Mouse (Mus musculus) limb, embryonic 10.5 days (tissue): ENCODE measurements around the gene Rbm26. TPM values are rescaled to one million over a fixed set of nuclear protein-coding genes. Genes with fewer than 3 reads are reported as not detected.

Experiments
- DNase-seq: peaks from one replicate; pipeline ENCODE4 v3.0.0-alpha.2; 2017; ENCODE audit warnings: low spot score
- H3K27ac ChIP-seq: fragments of 300-500 bp; sonication (generic); 2 replicates; pipeline ENCODE4 v1.5.1; 2016; ENCODE audit warnings: mild to moderate bottlenecking
- H3K27me3 ChIP-seq: fragments of 300-500 bp; sonication (generic); 2 replicates; pipeline ENCODE4 v1.6.1; 2016; ENCODE audit warnings: low read depth, mild to moderate bottlenecking; ENCODE audit not compliant: poor library complexity, severe bottlenecking
- H3K36me3 ChIP-seq: fragments of 300-500 bp; sonication (generic); 2 replicates; pipeline ENCODE4 v1.6.1; 2016; ENCODE audit warnings: mild to moderate bottlenecking, moderate library complexity
- H3K4me1 ChIP-seq: fragments of 300-500 bp; sonication (generic); 2 replicates; pipeline ENCODE4 v1.6.1; 2016
- H3K4me3 ChIP-seq: fragments of 300-500 bp; sonication (generic); 2 replicates; pipeline ENCODE4 v1.5.1; 2016; ENCODE audit warnings: mild to moderate bottlenecking, moderate library complexity
- H3K9me3 ChIP-seq: fragments of 300-500 bp; sonication (generic); replicated peaks from 2 replicates; pipeline ENCODE4 v1.6.1; 2016; ENCODE audit warnings: mild to moderate bottlenecking
- WGBS: fragments of 180-500 bp; shearing (Covaris S2); methylation state at CpG from one replicate; pipeline ENCODE4 v1.1.7; 2016; 5-methylcytosine and 5-hydroxymethylcytosine counted together
- polyA plus RNA-seq: library from polyadenylated mRNA; unstranded; fragments of >200 nt; fragmentation: Nextera tagmentation; extraction: Ambion mirVana; gene quantifications from 2 replicates; pipeline ENCODE4 v1.2.1, GENCODE M21; 2016

Gene Rbm26
- polyA plus RNA-seq: 30.4 and 36.0 TPM in 2 replicates

DNA sequence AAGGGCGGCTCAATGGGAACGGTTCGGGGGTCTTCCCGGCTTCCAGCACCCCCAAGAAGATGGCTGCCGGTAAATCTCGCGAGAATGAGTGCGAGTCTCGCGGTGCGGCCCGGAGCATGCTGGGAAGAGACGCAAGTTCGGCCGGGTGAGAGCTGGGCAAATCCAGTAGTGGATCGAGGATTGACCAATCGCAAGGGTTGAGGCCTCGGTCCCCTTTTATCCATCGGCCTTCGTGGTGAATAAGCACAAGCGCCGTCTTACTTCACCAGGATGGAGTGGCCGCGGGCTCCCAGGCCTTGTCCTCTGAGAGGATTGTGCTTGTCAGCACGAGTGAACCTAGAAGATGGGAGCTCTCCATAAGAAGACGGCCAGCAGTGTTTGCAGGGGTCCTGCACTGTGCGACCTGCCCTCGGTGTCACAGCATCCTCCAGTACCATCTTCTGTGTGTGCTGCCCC lies at the start of gene Rbm26:
Gene Rbm26, minus strand, starts transcription at position 90 of the 456 bp plus-strand sequence.
- WGBS: under 1% methylated on average over 28 of the region's 28 CpGs

DNA sequence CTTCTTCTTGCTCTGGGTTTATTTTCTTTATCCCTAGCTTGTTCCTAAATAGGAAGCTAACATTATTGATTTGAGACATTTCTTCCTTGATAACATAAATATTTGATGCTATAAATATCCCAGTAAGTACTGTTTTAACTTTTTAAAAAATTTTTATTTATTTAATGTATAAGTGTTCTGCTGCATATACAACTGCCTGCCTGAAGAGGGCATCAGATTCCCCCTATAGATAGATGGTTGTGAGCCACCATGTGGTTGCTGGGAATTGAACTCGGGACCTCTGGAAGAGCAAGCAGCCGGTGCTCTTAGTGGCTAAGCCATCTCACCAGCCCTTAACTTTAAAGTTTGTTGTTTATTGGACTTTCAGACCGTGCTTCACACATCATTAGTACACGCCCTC lies 48.7 kb upstream of the Rbm26 start:
- Histone ChIP-seq H3K9me3 (no peaks in the 10 kb centered on the region), H3K36me3 (no peaks in the 10 kb centered on the region), H3K27me3 (no peaks in the 10 kb centered on the region), H3K4me3 (no peak overlapping the region), H3K27ac (no peak overlapping the region), H3K4me1 (no peaks in the 10 kb centered on the region)
- 89% methylated on average over 4 of the region's 4 CpGs for WGBS
- no peak for DNase-seq

More for the DNA sequence above, at the start of gene Rbm26:
- H3K27ac ChIP-seq: peak within 1 kb of the TSS; percentile 99
- no peaks in the 10 kb centered on the region for H3K9me3 ChIP-seq
- H3K36me3 ChIP-seq: 0 out of 2 replicates have a peak, but pooled peaks cover 4% of the 10 kb centered on the region
- DNase-seq: peak; percentile 96
- peaks cover 20% of the 10 kb centered on the region for H3K4me1 ChIP-seq
- H3K4me3 ChIP-seq: peak within 1 kb of the TSS; percentile 99
- H3K27me3 ChIP-seq: no peaks in the 10 kb centered on the region

DNA sequence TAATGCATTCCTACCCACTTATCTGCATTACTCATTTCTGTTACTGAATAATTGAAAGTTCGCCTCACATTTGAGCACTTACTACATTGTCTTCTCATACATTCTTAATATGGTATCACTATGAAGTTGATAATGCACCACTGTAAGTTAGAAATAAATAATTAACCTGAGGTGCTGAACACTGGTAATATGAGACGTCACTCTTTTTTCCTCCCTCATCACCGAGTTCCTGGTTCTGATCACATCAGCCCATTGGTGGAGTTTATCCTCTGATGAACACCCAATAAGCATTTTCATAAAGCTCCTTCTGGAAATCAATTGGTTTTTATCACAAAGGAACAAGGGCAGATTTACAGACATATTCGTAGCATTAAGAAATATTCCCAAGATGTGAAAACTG lies 45.1 kb upstream of the Rbm26 start:
- no peaks in the 10 kb centered on the region for H3K9me3 ChIP-seq
- no peak for DNase-seq
- no peaks in the 10 kb centered on the region for H3K36me3 ChIP-seq
- H3K4me3 ChIP-seq: no peak overlapping the region
- no peaks in the 10 kb centered on the region for H3K4me1 ChIP-seq
- no peaks in the 10 kb centered on the region for H3K27me3 ChIP-seq
- WGBS: 86% methylated on average over 4 of the region's 4 CpGs
- H3K27ac ChIP-seq: no peak overlapping the region

DNA sequence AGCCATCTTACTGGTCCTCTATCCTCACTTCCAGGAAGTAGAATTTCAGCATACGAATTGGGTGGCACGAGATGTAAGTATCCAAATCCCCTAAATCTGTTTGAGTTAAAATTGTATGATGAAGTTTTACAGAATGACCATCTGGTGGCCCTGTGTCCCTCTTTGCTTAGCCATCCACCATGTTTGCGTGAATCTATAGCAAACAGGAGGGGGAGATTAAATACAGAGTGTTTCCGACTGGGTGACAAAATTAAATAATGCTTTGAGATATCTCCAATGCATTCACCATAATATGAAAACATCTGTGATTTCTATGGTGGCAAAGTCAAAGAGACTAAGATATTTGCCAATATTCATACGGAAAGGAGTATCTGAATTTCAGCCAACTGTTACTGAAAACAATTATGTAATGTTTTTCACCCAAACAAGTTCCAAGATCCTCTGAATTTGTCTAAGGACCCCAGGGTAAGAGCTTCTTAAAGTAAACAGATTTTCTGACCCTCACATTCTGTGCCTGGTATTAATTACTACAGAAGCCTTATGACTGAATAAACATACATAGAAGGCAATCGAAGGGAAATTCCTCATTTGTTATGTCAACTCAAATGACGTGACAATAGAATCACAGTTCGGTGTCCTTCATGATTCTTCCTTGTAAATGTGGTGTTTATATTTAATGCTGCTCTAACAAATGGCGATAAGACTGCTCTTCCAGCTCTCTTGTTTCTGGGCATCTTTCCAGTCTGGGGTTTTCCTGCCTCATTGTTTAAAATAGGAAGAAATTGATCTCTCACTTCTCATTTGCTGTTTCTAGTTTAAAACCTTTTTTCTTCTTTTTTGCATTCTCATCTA lies 42.6 kb upstream of the Rbm26 start:
- no peaks in the 10 kb centered on the region for H3K9me3 ChIP-seq
- H3K27ac ChIP-seq: no peak overlapping the region
- no peaks in the 10 kb centered on the region for H3K27me3 ChIP-seq
- no peaks in the 10 kb centered on the region for H3K36me3 ChIP-seq
- WGBS: 87% methylated on average over 9 of the region's 9 CpGs
- no peak for DNase-seq
- H3K4me1 ChIP-seq: no peaks in the 10 kb centered on the region
- no peak overlapping the region for H3K4me3 ChIP-seq

DNA sequence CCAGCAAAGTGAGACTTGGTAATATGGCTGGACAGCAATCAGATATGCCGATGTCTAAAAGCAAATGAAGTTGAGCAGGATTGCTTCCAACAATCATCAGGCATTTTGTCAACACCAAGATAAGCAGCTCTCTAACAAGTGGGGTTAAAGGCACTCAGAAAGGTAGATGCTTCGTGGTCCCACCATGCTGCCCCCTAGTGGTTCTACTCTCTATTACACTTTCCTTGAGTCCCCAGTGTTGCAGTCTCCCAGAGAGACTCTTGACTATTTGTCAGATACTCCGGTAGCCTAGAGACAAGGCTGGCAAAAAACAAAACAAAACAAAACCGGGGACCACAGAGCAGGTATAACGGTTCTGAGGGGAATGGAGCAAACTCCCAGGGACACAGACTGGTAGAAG lies 21.3 kb upstream of the Rbm26 start:
- DNase-seq: no peak
- 59% methylated on average over 5 of the region's 5 CpGs for whole genome bisulfite sequencing
- Histone ChIP-seq H3K9me3 (no peaks in the 10 kb centered on the region), H3K27ac (no peak overlapping the region), H3K36me3 (no peaks in the 10 kb centered on the region), H3K27me3 (no peaks in the 10 kb centered on the region), H3K4me3 (no peak overlapping the region), H3K4me1 (no peaks in the 10 kb centered on the region)

DNA sequence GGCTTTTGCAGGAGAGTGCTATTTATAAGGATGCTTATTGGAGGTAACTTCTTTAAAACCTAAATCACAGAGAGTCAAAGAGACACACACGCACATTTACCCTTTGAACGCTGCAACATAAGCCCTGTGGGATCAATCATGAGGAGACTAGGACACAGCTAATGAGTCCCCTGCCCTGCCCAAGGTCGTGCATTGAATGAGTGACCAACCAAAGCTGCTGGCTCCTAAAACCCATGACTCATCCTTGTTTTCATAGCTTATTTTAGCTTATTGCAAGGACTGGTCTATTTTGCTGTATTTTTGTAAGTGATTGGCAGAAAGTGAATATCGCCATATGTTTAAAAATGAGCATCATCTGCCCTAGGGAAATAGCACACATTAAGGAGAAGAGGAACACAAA lies 17.6 kb upstream of the Rbm26 start:
- H3K9me3 ChIP-seq: no peaks in the 10 kb centered on the region
- no peaks in the 10 kb centered on the region for H3K4me1 ChIP-seq
- H3K27me3 ChIP-seq: no peaks in the 10 kb centered on the region
- DNase-seq: no peak
- H3K36me3 ChIP-seq: no peaks in the 10 kb centered on the region
- WGBS: 72% methylated on average over 4 of the region's 4 CpGs
- H3K4me3 ChIP-seq: no peak overlapping the region
- H3K27ac ChIP-seq: no peak overlapping the region

DNA sequence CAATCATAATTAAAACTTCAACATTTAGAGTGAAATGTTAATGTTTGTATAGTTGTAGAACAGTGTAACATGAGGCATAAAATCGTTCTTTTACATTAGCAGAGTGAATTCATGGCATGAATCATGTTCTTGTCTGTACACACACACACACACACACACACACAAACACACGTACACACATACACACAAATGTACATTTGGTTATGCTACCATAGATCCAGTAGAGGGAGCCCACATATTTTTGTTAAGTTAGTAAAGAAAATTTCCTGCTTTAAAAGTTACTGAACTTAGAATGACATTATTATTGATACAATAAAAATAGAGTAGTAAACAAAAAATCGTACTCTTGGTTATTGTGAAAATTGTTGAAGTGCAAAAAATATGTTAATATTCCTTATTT lies 7.7 kb upstream of the Rbm26 start:
- 77% methylated on average over 3 of the region's 3 CpGs for WGBS
- Histone ChIP-seq H3K4me3 (no peak overlapping the region), H3K4me1 (no peaks in the 10 kb centered on the region), H3K27me3 (no peaks in the 10 kb centered on the region), H3K9me3 (no peaks in the 10 kb centered on the region), H3K27ac (no peak overlapping the region), H3K36me3 (no peaks in the 10 kb centered on the region)
- no peak for DNase-seq

DNA sequence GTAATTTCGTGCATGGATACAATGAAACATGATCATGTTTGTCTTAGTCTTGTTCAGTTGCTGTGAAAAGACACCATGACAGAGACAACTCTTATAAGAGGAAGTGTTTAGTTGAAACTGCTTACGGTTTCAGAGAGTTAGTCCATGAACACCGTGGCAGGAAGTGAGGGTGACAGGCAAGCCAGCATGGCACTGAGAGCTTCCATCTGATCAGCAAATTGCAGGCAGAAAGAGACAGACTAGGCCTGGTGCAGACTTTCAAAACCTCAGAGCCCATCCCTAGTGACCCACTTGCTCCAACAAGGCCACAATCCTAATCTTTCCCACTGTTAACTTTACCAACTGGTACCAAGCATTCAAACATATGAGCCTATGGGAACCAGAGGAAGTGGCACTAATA lies 5.7 kb upstream of the Rbm26 start:
- no peak for DNase-seq
- Histone ChIP-seq H3K4me3 (no peak overlapping the region), H3K9me3 (no peaks in the 10 kb centered on the region), H3K4me1 (no peaks in the 10 kb centered on the region), H3K36me3 (no peaks in the 10 kb centered on the region), H3K27me3 (no peaks in the 10 kb centered on the region), H3K27ac (no peak overlapping the region)
- 84% methylated on average over 3 of the region's 3 CpGs for WGBS

DNA sequence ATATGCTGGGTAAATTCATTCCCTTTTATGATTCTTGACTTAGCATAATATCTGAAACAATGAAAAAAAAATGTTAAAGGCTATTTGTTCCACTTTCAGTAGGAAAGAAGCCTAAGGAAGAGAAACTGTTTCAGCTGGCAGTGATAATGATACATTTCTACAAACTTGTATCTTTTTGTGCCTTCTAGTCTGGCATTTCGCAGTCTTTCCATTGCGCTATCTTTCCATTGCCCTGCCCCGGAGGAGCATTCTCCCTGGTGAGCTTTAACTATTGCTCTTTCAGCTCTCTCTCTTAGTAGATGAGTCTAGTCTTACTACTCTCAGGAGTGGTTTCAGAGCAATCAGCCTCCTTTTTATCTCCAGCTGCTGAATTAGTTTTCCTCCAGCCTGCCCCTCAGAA lies 2.6 kb upstream of the Rbm26 start:
- Histone ChIP-seq H3K27ac (no peak overlapping the region), H3K9me3 (no peaks in the 10 kb centered on the region), H3K4me3 (no peak overlapping the region), H3K4me1 (peaks cover 18% of the 10 kb centered on the region), H3K27me3 (no peaks in the 10 kb centered on the region), H3K36me3 (0 out of 2 replicates have a peak, but pooled peaks cover under 1% of the 10 kb centered on the region)
- DNase-seq: no peak
- 95% methylated on average over 3 of the region's 3 CpGs for WGBS

DNA sequence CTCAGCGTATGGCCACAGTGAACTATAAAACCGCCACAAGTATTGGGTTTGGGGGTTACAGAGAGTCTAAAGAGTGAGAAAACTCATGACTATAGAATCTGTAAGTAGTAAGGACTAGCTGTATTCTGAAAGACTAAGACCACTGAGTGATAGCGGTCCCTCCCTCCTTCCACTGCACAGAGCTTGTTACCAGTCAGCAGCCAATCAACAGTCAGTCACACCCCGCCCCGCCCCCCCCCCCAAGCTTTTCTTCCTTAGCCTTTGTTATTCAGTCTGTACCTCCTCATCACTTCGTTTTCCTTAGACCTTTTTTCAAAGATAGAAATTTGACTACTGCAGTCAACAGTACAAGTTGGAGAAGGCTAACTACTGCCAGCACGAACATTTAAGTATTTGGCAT lies 1.9 kb upstream of the Rbm26 start:
- no peaks in the 10 kb centered on the region for H3K27me3 ChIP-seq
- H3K36me3 ChIP-seq: 0 out of 2 replicates have a peak, but pooled peaks cover 2% of the 10 kb centered on the region
- H3K4me1 ChIP-seq: peaks cover 20% of the 10 kb centered on the region
- no peaks in the 10 kb centered on the region for H3K9me3 ChIP-seq
- no peak overlapping the region for H3K4me3 ChIP-seq
- no peak overlapping the region for H3K27ac ChIP-seq
- 64% methylated on average over 7 of the region's 7 CpGs for WGBS
- no peak for DNase-seq

DNA sequence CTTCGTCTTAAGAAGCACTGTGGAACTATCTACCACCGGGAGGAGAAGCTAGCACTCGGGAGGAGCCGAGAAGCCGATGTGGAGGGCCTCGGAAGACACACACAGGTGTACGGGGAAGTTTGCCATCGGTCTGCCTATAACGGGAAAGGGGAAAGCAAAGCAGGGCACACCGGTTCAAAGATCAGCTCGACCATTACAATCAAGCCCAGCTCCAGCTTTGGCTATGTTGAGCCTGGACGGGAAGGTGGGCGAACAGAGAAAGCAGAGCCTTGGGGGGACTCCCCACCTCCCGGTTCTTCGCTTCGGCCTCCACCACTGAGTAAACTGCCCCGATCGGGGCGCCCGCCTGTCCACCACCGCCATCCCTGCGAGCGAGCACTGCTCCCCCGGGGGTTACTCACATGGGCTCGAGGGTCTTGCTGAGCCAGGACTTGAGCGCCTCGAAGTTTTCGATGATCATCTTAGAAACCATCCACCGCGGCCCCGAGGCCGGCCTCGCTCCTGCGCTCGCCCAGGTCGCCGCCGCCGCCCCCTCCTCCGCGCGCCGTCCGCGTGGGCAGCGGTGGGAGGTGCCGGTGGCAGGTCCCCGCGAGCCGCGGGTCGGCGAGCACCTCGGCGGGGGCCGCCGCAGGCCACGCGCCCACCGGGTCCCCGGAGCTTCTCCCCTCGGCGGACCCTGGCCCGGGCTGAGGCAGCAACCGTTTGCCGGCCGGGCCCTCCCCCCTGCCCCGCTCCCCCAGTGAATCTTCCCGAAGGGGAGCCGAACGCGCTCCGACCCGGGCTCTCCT lies 552 bp downstream of the Rbm26 start:
- Histone ChIP-seq H3K9me3 (no peaks in the 10 kb centered on the region), H3K27ac (peak overlapping the region; percentile 99), H3K36me3 (0 out of 2 replicates have a peak, but pooled peaks cover 5% of the 10 kb centered on the region), H3K4me1 (peaks cover 20% of the 10 kb centered on the region), H3K4me3 (peak overlapping the region; percentile 99), H3K27me3 (no peaks in the 10 kb centered on the region)
- DNase-seq: no peak
- WGBS: under 1% methylated on average over 71 of the region's 74 CpGs

DNA sequence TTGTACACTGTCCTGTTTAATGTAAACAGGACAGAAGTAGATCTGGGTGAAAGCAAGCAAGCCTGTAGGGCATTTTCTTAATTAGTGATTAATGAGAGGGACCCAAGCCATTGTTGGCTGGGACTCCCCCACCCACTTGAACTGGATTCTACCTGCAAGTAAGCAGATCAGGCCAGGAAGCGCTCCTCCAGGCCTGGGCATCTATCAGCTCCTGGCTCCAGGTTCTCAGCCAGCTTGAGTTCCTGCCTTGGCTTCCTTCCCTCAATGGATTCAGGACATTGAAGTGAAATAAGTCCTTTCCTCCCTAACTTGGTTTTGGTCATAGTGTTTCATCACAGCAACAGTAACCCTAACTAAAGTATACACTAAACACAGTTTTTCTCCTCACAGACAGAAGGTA lies 9.9 kb downstream of the Rbm26 start:
- 0 out of 2 replicates have a peak, but pooled peaks cover 2% of the 10 kb centered on the region for H3K36me3 ChIP-seq
- H3K4me1 ChIP-seq: no peaks in the 10 kb centered on the region; the same call in 1 of the 2 replicates
- H3K27ac ChIP-seq: no peak overlapping the region
- H3K9me3 ChIP-seq: no peaks in the 10 kb centered on the region
- no peaks in the 10 kb centered on the region for H3K27me3 ChIP-seq
- 100% methylated on average over 1 of the region's 1 CpGs for WGBS
- H3K4me3 ChIP-seq: no peak overlapping the region
- DNase-seq: no peak

DNA sequence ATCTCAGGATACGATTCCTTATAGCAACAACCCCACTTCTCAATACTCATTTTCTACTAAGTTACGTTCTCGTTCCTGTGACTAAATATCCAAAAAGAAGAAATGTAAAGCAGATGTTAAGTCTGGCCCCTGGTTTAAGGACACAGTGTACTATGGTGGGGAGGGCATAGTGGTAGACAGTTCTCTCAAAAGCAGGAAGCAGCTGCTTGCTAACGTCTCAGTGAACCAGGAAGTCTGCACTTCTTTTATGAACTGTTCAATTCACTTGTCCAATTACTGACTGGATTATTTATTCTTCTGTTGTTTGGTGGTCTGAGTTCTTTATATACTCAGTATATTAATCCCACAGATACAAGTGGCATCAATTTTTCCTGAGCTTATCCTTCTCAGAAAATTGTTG lies 12.3 kb downstream of the Rbm26 start:
- H3K9me3 ChIP-seq: no peaks in the 10 kb centered on the region
- H3K4me3 ChIP-seq: no peak overlapping the region
- no peaks in the 10 kb centered on the region for H3K27me3 ChIP-seq
- H3K4me1 ChIP-seq: no peaks in the 10 kb centered on the region; the same call in 1 of the 2 replicates
- no peak for DNase-seq
- H3K27ac ChIP-seq: no peak overlapping the region
- peaks cover 6% of the 10 kb centered on the region for H3K36me3 ChIP-seq
- WGBS: 44% methylated on average over 4 of the region's 4 CpGs
